Mouse (Mus musculus) kidney, embryonic 14.5 days (tissue): ENCODE measurements around the gene Nudcd3. TPM values are rescaled to one million over a fixed set of nuclear protein-coding genes. Genes with fewer than 3 reads are reported as not detected.

Source experiments
- ATAC-seq: fragments of 200-750 bp; cut with Nextera tagmentation; 2 replicates; pipeline ENCODE4 v1.8.0; 2017; ENCODE audit warnings: moderate number of reproducible peaks, mild to moderate bottlenecking, moderate TSS enrichment, moderate library complexity; ENCODE audit not compliant: low FRiP score, low TSS enrichment
- H3K27ac ChIP-seq: fragments of 300-500 bp; sonication (generic); 2 replicates; pipeline ENCODE4 v1.5.1; 2014; ENCODE audit warnings: low read depth, mild to moderate bottlenecking, low read length, moderate library complexity, mixed read lengths
- H3K27me3 ChIP-seq: fragments of 300-500 bp; sonication (generic); 2 replicates; pipeline ENCODE4 v1.6.1; 2014; ENCODE audit warnings: mild to moderate bottlenecking, low read length; ENCODE audit not compliant: control insufficient read depth, insufficient read depth
- H3K36me3 ChIP-seq: fragments of 300-500 bp; sonication (generic); 2 replicates; pipeline ENCODE4 v1.6.1; 2014; ENCODE audit warnings: low read length, mixed read lengths; ENCODE audit not compliant: control insufficient read depth, insufficient read depth
- H3K4me1 ChIP-seq: fragments of 300-500 bp; sonication (generic); 2 replicates; pipeline ENCODE4 v1.6.1; 2014; ENCODE audit warnings: low read length, mixed read lengths; ENCODE audit not compliant: control insufficient read depth, insufficient read depth
- H3K4me2 ChIP-seq: fragments of 300-500 bp; sonication (generic); replicated peaks from 2 replicates; pipeline ENCODE4 v1.6.1; 2014; ENCODE audit warnings: low read depth, mild to moderate bottlenecking, low read length
- H3K4me3 ChIP-seq: fragments of 300-500 bp; sonication (generic); 2 replicates; pipeline ENCODE4 v1.5.1; 2014; ENCODE audit warnings: mild to moderate bottlenecking, low read length
- H3K9ac ChIP-seq: fragments of 300-500 bp; sonication (generic); 2 replicates; pipeline ENCODE4 v1.6.1; 2014; ENCODE audit warnings: low read depth, mild to moderate bottlenecking, low read length, moderate library complexity
- H3K9me3 ChIP-seq: fragments of 300-500 bp; sonication (generic); 2 replicates; pipeline ENCODE4 v1.6.1; 2016; ENCODE audit warnings: low read length; ENCODE audit not compliant: control insufficient read depth
- WGBS: fragments of 180-500 bp; shearing (Covaris S2); extraction: QIAGEN DNeasy Blood & Tissue Kit; methylation state at CpG from one replicate; pipeline ENCODE4 v1.1.7; 2014; 5-methylcytosine and 5-hydroxymethylcytosine counted together
- polyA plus RNA-seq: library from polyadenylated mRNA; unstranded; fragments of >200 nt; fragmentation: Nextera tagmentation; extraction: Ambion mirVana; gene quantifications from 2 replicates; pipeline ENCODE4 v1.2.1, GENCODE M21; 2014

The Nudcd3 gene
- polyA plus RNA-seq, 1 experiment from 2014 or later, result 36.0 TPM

DNA sequence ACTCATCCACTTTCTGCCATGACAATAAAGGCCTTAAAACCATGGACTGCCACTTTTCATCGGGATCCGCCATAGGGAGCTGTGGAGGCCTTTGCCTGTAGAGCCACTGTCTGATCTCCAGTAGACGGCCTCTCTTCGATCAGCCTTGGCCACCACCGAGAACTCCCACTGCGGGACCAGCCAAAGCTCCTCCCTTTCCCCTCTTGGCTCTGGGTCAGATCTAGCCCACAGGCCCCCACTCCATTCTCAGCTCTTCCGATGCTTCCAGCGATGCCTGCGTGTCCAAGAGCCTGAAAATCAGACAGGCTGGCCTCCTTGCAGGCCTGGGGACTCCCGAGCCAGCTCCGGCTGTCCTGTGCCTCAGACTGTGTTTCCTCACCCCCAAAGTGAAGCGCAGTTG lies 33.9 kb downstream of the Nudcd3 start:
- Histone ChIP-seq H3K4me1 (no peaks in the 10 kb centered on the region), H3K27me3 (no peaks in the 10 kb centered on the region), H3K4me2 (no peak overlapping the region), H3K27ac (no peak overlapping the region), H3K9ac (no peak overlapping the region), H3K36me3 (no peaks in the 10 kb centered on the region), H3K9me3 (no peaks in the 10 kb centered on the region), H3K4me3 (no peak overlapping the region)
- WGBS, result 96% methylated on average over 12 of the region's 12 CpGs
- no peak for ATAC-seq

DNA sequence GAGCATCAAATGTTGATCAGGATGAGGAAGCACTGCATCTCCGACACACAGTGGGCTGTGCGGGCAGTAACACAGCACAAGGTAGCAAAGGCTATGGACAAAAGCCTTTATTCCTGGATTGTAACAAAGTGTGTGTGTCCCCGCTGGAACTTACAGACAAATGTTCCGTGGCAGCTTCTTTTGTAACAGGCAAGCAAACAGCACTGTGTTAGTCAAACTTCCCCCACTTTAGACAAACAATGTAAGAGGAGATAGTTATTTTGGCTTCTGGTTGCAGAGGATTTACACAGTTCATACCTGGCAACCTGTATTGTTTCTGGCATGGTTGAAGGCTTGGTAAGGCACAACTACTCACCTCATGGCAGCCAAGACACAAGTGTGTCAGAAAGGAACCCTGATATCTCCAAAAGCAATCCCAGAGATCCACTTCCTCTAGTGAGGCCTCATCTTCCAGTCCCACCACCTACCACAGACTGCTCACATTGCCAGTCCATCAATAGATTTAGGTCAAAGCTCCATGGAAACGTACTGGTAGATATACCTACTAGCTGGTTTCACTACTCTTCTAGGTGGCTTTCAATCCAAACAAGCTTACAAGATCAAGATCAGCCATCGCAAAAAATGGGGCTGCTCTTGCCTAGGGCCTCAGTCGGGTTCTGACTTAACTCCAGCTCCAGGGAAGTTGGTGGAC lies 34.7 kb downstream of the Nudcd3 start:
- ATAC-seq, result no peak
- Histone ChIP-seq H3K4me3 (no peak overlapping the region), H3K4me2 (no peak overlapping the region), H3K4me1 (no peaks in the 10 kb centered on the region), H3K27ac (no peak overlapping the region), H3K27me3 (no peaks in the 10 kb centered on the region), H3K36me3 (no peaks in the 10 kb centered on the region), H3K9me3 (no peaks in the 10 kb centered on the region), H3K9ac (no peak overlapping the region)
- 93% methylated on average over 7 of the region's 7 CpGs for WGBS

DNA sequence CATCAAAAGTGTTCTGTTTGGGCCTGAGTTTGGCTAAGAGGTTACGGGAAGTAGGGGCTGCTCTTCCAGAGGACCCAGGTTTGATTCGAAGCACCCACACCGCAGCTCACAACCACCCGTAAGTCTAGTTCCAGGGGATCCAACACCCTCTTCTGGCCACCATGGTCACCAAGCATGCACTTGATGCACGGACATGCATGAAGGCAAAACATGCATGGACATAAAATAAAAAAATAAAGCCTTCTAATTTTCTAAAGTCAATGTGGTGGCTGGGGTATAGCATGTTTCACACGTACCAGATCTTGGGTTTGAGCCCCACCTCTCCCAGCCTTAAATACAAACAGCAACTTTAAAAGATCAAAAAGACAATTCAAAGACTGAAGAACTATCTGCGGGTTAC lies 35.4 kb downstream of the Nudcd3 start:
- Histone ChIP-seq H3K27ac (no peak overlapping the region), H3K36me3 (no peaks in the 10 kb centered on the region), H3K4me3 (no peak overlapping the region), H3K4me2 (no peak overlapping the region), H3K9me3 (no peaks in the 10 kb centered on the region), H3K27me3 (no peaks in the 10 kb centered on the region), H3K4me1 (no peaks in the 10 kb centered on the region), H3K9ac (no peak overlapping the region)
- no peak for ATAC-seq
- 96% methylated on average over 7 of the region's 7 CpGs for WGBS

DNA sequence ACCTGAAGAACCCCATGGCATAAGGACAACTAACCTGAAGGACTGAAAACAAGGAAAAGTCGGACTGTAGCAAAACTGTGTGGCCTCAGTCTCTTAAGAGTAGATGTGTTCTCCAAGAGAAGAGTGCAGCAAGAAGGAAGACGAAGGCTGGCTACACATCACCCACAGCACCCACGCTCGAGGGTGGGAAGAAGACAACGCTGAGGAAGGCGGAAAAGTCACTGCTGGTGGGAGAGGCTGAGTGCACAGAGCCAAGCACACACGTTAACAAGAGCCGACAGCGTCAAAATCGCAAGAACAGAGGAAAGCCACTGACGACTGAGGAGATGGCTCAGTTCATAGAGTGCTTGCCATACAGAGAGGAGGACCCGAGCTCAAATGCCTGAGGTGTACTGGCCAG lies 36.5 kb downstream of the Nudcd3 start:
- Histone ChIP-seq H3K9ac (no peak overlapping the region), H3K4me1 (no peaks in the 10 kb centered on the region), H3K4me3 (no peak overlapping the region), H3K36me3 (no peaks in the 10 kb centered on the region), H3K27me3 (no peaks in the 10 kb centered on the region), H3K9me3 (no peaks in the 10 kb centered on the region), H3K27ac (no peak overlapping the region), H3K4me2 (no peak overlapping the region)
- 86% methylated on average over 12 of the region's 12 CpGs for WGBS
- ATAC-seq, result no peak

DNA sequence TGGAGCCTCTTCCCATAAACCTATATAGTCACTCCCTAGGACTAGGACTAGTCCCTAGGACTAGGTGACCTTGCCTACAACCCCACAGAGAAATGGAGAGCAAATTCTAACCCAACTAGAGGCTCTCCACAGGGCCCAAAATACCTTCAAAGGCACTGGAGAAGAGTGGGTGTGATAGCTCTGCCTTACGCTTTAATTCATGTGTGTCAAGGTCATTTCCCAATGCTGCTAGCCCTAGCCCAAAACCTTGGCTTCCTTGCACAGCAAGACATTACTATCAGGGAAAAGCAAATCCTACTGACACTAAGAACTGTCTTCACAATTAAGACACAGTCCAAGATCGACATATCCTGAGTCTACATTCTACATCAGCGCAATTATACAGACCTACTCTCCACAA lies 37.2 kb downstream of the Nudcd3 start:
- H3K4me1 ChIP-seq, result no peaks in the 10 kb centered on the region
- H3K9ac ChIP-seq, result no peak overlapping the region
- no peaks in the 10 kb centered on the region for H3K27me3 ChIP-seq
- H3K4me2 ChIP-seq, result no peak overlapping the region
- no peaks in the 10 kb centered on the region for H3K9me3 ChIP-seq
- H3K4me3 ChIP-seq, result no peak overlapping the region
- H3K36me3 ChIP-seq, result no peaks in the 10 kb centered on the region
- no peak for ATAC-seq
- no peak overlapping the region for H3K27ac ChIP-seq
- WGBS, result 100% methylated on average over 3 of the region's 3 CpGs

DNA sequence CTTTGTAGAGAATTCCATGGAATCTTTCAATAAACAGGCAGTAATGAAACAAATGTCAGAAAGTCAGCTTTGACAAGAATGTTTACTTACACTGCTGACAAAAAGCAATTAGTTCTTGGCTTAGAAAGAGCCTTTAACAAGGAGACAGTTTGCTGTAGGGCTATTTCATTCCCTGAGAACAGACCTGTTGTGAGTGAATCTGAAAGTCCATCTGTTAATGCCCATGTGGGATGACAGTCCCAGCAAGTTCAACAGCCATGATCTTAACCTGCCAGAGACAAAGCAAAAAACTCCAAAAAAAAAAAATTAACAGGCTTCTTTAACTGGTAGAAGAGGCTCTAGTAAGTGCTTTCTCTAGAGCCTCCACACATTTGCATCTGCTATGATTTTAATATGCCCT lies 38.7 kb downstream of the Nudcd3 start:
- Histone ChIP-seq H3K36me3 (no peaks in the 10 kb centered on the region), H3K27ac (no peak overlapping the region), H3K4me3 (no peak overlapping the region), H3K9ac (no peak overlapping the region), H3K4me2 (no peak overlapping the region), H3K9me3 (no peaks in the 10 kb centered on the region), H3K4me1 (no peaks in the 10 kb centered on the region), H3K27me3 (no peaks in the 10 kb centered on the region)
- no peak for ATAC-seq

DNA sequence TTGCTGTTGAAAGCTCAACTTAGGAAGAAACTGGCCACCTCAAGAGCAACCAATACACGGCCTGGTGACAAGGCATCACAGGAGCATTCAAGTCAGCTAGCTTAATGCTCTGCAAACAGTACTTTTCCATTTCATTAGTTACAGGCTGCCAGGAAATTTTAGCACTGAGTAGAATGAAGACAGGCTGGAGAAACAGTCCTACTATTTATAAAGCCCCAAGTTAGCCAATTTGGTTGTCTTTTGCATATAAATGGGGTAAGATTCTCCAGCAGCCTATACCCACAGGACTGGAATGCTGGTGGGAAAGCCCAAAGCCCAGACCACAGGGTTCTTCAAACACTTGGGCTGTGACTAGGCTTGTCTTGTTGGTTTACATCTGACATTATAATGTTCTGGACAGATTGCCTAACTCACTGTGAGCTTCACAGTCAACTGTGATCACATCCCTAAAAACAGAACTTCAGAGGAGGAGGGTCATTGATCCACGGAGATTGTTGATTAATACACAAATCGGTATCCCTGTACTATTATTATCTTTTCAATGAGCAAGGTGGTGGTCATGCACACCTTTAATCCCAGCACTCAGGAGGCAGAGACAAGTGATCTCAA lies 39.4 kb downstream of the Nudcd3 start:
- Histone ChIP-seq H3K9me3 (no peaks in the 10 kb centered on the region), H3K4me1 (no peaks in the 10 kb centered on the region), H3K27me3 (no peaks in the 10 kb centered on the region), H3K36me3 (no peaks in the 10 kb centered on the region), H3K27ac (no peak overlapping the region), H3K4me2 (no peak overlapping the region), H3K4me3 (no peak overlapping the region), H3K9ac (no peak overlapping the region)
- no peak for ATAC-seq
- 91% methylated on average over 3 of the region's 3 CpGs for WGBS

DNA sequence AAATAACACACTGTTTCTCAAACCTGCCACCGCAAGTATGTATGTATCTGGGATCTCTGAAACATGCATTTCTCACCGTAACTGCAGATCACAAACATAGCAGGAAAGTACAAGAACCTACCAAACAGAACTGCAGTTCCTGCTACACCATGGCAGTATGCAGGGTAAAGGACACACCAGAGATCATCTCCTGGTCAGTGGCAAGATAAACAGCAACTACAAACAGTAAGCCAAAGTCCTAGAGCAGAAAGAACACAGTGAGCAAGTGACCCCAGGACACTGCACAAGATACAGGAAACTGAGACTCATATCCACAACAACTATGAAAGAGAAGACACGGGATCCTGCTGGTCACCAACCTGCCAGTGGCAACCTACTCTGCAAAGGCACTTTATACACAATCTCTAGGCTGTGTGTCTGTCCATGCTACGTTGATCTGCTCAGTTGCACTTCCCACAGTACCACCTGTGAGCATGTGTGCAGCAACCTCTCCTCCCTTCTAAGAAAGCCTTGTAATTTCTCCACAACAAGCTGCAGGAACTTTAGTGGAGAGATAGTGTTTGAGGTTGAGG lies 40.4 kb downstream of the Nudcd3 start:
- Histone ChIP-seq H3K4me2 (no peak overlapping the region), H3K27me3 (no peaks in the 10 kb centered on the region), H3K27ac (no peak overlapping the region), H3K9ac (no peak overlapping the region), H3K9me3 (no peaks in the 10 kb centered on the region), H3K4me3 (no peak overlapping the region), H3K4me1 (no peaks in the 10 kb centered on the region), H3K36me3 (no peaks in the 10 kb centered on the region)
- ATAC-seq, result no peak
- WGBS, result 83% methylated on average over 4 of the region's 4 CpGs

DNA sequence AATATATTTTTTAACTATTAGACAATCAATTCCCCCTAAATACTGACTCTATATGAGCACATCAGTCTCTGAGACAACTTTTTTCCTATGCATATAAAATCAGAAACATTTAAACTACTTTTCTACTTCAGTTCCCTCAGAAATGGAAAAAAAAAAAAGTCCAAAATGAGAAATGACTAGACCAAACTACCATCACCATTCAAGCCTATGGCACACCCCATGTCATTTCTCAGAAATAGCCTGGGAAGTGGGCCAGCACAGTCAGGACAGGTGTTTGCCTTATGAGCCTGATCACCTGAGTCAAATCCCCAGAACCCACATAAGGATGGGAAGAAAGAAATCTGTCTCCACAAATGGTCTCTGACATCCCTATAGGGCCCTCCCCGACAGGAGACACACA lies 41.7 kb downstream of the Nudcd3 start:
- 92% methylated on average over 1 of the region's 1 CpGs for WGBS
- H3K4me3 ChIP-seq, result no peak overlapping the region
- H3K36me3 ChIP-seq, result no peaks in the 10 kb centered on the region
- H3K9me3 ChIP-seq, result no peaks in the 10 kb centered on the region
- H3K4me2 ChIP-seq, result no peak overlapping the region
- no peak overlapping the region for H3K27ac ChIP-seq
- 0 out of 2 replicates have a peak, but pooled peaks cover 4% of the 10 kb centered on the region for H3K4me1 ChIP-seq
- H3K9ac ChIP-seq, result no peak overlapping the region
- ATAC-seq, result no peak
- H3K27me3 ChIP-seq, result no peaks in the 10 kb centered on the region
